Mouse (Mus musculus): ENCODE measurements around the gene Arpp19. TPM values are rescaled to one million over a fixed set of nuclear protein-coding genes. Genes with fewer than 3 reads are reported as not detected.
A peak's percentile ranks its signal among the peaks of the same experiment; 100 is the strongest.

Gene Arpp19
- polyA plus RNA-seq, 1 experiment = 250 TPM

DNA sequence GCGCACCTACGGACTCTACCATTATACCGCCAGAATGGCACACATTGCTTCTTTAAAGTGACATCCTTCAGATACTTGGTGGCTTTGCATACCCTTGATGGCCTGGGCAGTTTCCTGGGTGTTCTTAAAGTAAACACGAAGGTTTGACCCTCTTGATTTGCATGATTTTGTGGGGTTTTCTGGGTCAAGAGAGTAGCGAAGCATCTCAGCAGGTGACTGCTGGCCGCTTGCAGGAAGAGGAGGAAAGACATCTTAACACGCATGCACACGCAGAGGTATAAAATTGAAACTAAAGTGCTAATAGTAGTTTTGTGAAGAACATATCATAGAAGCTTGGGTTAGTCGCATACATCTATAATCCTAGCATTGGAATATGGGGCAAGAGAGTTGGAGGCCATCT lies 61.5 kb downstream of the Arpp19 start:
- no peak for DNase-seq (ENCODE audit: extremely low spot score in 1 of 2, low spot score in 1 of 2)

DNA sequence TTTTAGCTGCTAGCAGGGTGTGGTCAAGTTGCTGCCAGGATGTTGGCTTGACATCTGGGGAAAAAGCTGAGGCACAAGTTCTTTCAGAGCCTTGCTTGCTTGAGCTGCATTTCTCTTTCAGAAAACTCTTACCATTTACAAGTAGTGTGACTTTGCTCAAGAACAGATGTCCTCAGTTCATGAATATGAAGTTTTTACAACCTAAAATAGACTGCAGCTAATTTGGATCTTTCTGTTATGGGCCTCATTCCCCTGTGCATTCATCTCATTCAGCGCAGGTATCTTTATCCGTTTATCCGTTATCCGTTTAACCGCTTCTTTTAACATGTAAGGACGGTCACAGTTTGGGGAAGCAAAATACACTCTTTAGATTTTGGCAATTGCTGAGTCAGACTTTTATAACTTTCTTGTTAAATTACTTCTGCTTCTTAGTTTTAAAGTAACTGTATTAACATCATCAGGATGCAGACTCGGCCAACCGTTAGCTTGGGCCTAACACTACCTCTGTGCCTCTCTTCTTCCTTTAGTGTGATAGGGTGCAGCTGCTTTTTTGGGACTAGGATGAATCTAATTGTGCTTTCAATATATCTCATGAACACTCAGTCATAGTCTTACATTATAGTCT lies 62.9 kb downstream of the Arpp19 start:
- DNase-seq (ENCODE audit: extremely low spot score in 1 of 2, low spot score in 1 of 2) = peak in 1 of 2 experiments; percentile 56

DNA sequence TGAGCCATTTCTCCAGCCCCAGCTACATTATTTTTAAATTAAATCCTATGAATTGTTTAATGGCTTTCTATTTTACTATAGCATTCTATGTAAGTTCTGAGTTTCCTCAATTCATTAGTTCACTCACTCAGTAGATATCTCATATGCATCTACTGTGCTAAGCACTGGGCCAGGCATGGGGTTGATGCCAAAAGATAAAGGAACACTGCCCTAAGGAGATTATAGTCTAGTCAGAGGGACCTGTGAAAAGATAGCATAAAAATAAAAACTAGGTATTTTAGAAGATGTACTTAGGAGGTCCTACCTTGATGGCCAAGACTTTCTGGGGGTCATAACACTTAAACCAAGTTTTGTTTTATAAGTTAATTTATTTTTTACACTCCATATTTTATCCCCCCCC lies 64.7 kb downstream of the Arpp19 start:
- no peak for DNase-seq (ENCODE audit: extremely low spot score in 1 of 2, low spot score in 1 of 2)

Other genes starting within 250 kb of the Arpp19 start
- gene Onecut1, start 175.7 kb upstream of the Arpp19 start, polyA plus RNA-seq (2012; rRNA removed) = 0.02 TPM in 1 of 2 replicates, not detected in the other
- 33.8 and 37.0 TPM in 2 replicates for gene Fam214a, start 84.7 kb upstream of the Arpp19 start, polyA plus RNA-seq (2012; rRNA removed)
- gene Myo5a, start 33.4 kb downstream of the Arpp19 start, polyA plus RNA-seq (2012; rRNA removed) = 102 and 109 TPM in 2 replicates
- 1.6 and 2.0 TPM in 2 replicates for gene Myo5c, start 194.4 kb downstream of the Arpp19 start, polyA plus RNA-seq (2012; rRNA removed)